Mouse (Mus musculus) erythroblast, embryonic 14.5 days (primary cell): ENCODE results near the gene 2010111I01Rik.

ENCODE experiments used
- GATA1 ChIP-seq: IDR thresholded peaks from 2 replicates; pipeline ENCODE4 v1.6.1; 2012; ENCODE audit warnings: low read length, inconsistent platforms, mixed read lengths
- TAL1 ChIP-seq: IDR thresholded peaks from 3 replicates; pipeline ENCODE4 v1.6.1; 2012; ENCODE audit warnings: low read length, inconsistent platforms, mixed read lengths

DNA sequence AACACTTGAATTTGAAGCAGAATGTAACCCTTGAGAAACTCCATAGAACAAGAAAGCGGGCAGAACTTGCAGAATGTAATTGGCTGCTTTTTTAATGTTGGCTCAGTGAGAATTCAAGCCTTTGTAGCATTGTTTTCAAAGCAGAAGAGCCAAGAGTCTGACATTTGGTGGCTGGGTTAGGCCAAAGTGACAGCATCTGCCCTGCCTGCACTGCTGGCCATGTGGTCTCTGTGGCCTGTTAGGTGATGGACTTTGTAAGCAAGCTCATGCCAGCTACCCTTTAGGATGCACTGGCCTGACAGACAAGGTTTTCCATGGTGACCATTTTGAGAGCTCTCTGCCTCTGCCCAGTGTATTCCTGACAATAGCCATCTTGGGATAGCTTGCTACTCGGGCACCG is 333.2 kb downstream of the 2010111I01Rik start:
- TF ChIP-seq GATA1 = no peak
- no peak for TF ChIP-seq TAL1
